Mouse (Mus musculus) ES-Bruce4 (cell line): Measurements from ENCODE around the gene Gm16223. TPM values are rescaled to one million over a fixed set of nuclear protein-coding genes. Genes with fewer than 3 reads are reported as not detected.

Experiments
- H3K27ac ChIP-seq: 2 replicates; pipeline ENCODE4 v1.5.1; 2012; ENCODE audit warnings: low read length, inconsistent platforms; ENCODE audit not compliant: insufficient read depth
- H3K27me3 ChIP-seq: 2 replicates; pipeline ENCODE4 v1.6.1; 2012; ENCODE audit warnings: mild to moderate bottlenecking, low read length, inconsistent platforms; ENCODE audit not compliant: control insufficient read depth, poor library complexity, insufficient read depth, severe bottlenecking
- H3K36me3 ChIP-seq: 2 replicates; pipeline ENCODE4 v1.6.1; 2012; ENCODE audit warnings: inconsistent platforms, mild to moderate bottlenecking, low read length, moderate library complexity; ENCODE audit not compliant: control insufficient read depth, poor library complexity, insufficient read depth, severe bottlenecking
- H3K4me1 ChIP-seq: one replicate; pipeline ENCODE4 v1.8.1; 2011; ENCODE audit warnings: low read length; ENCODE audit not compliant: control insufficient read depth, insufficient read depth
- H3K4me3 ChIP-seq: 2 replicates; pipeline ENCODE4 v1.5.1; 2011; ENCODE audit warnings: low read depth, mild to moderate bottlenecking, low read length
- H3K9ac ChIP-seq: 2 replicates; pipeline ENCODE4 v1.6.1; 2012; ENCODE audit warnings: low read depth, mild to moderate bottlenecking, inconsistent platforms; ENCODE audit not compliant: poor library complexity, severe bottlenecking
- H3K9me3 ChIP-seq: replicated peaks from 2 replicates; pipeline ENCODE4 v1.6.1; 2012; ENCODE audit warnings: mild to moderate bottlenecking, low read length, inconsistent platforms; ENCODE audit not compliant: control insufficient read depth, poor library complexity, insufficient read depth, severe bottlenecking
- CTCF ChIP-seq: IDR thresholded peaks from one replicate; pipeline ENCODE4 v1.8.1; 2011; ENCODE audit warnings: low read depth, low read length
- EP300 ChIP-seq: IDR thresholded peaks from 2 replicates; pipeline ENCODE4 v1.6.1; 2011; ENCODE audit warnings: low read depth, low read length; ENCODE audit not compliant: insufficient read depth
- POLR2A ChIP-seq: IDR thresholded peaks from one replicate; pipeline ENCODE4 v1.8.1; 2011; ENCODE audit warnings: low read length; ENCODE audit not compliant: insufficient read depth
- polyA plus RNA-seq: library from polyadenylated mRNA; stranded (reverse); fragments of >200 nt; gene quantifications from 2 replicates; pipeline ENCODE4 v1.2.4, GENCODE M21; 2011; ENCODE audit warnings: low read depth; ENCODE audit not compliant: missing spikeins, insufficient read depth, insufficient read length

Gene Gm16223
- polyA plus RNA-seq, 1 experiment = not detected

DNA sequence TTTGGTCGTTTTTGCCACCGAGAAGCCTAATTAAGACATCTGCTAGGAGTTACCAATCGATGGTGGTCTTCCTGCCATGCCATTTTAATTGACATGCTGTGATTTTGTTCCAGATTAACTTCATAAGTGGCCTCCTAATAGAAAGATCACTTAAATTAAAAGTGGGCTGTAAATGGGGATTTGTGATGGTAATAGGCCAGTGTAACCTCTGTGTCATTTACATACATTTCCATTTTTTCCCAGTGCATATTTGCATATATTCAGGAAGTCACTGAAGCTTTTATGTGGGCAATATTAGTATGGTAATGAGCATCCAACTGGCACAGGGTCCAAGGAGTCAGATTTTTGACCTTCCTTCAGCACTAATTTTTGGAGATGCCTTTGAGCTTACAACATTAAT is 130.7 kb downstream of the Gm16223 start:
- TF ChIP-seq CTCF (no peak), POLR2A (no peak), EP300 (no peak)
- H3K36me3 ChIP-seq = no peaks in the 10 kb centered on the region

DNA sequence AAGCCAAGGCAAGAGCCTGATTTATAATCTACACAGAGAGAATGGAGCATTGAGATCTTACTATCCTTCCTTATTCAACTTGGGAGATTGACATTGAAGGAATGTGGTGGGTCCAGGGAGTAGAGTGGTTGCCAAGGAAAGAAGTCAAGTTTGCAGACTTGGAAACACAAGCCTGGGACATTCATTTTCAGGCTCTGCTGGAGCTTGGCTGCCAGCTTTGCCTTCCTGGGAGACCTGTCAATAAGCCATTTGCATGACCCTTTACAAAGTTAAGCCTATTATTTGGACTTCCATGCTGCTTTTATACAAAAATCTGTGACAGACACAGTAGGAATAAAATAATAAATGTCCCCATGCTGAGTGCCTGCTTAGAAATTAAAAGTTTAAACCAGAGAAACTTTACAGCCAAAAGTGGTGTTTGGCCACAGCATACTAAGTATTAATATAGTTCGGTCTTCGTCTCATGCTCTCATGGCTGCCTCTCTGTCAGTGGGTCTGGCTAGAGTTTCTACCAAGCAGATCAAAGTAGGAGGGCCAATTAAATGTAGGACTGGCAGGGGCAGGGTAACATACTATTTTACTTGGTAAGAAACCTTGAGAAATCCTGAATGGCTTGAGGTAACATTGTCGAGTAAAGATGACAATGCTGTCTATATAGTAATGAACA is 139.8 kb downstream of the Gm16223 start:
- H3K36me3 ChIP-seq = no peaks in the 10 kb centered on the region
- TF ChIP-seq EP300 = no peak
- no peak for TF ChIP-seq CTCF
- no peak for TF ChIP-seq POLR2A
- H3K4me1 ChIP-seq = no peaks in the 10 kb centered on the region
- H3K9me3 ChIP-seq = no peaks in the 10 kb centered on the region
- H3K4me3 ChIP-seq = no peak overlapping the region
- no peak overlapping the region for H3K27ac ChIP-seq
- no peaks in the 10 kb centered on the region for H3K27me3 ChIP-seq
- H3K9ac ChIP-seq = no peak overlapping the region

More for the DNA sequence above, 130.7 kb downstream of the Gm16223 start:
- no peak overlapping the region for H3K4me3 ChIP-seq
- H3K27me3 ChIP-seq = no peaks in the 10 kb centered on the region
- no peaks in the 10 kb centered on the region for H3K4me1 ChIP-seq
- no peaks in the 10 kb centered on the region for H3K9me3 ChIP-seq
- H3K9ac ChIP-seq = no peak overlapping the region
- H3K27ac ChIP-seq = no peak overlapping the region

DNA sequence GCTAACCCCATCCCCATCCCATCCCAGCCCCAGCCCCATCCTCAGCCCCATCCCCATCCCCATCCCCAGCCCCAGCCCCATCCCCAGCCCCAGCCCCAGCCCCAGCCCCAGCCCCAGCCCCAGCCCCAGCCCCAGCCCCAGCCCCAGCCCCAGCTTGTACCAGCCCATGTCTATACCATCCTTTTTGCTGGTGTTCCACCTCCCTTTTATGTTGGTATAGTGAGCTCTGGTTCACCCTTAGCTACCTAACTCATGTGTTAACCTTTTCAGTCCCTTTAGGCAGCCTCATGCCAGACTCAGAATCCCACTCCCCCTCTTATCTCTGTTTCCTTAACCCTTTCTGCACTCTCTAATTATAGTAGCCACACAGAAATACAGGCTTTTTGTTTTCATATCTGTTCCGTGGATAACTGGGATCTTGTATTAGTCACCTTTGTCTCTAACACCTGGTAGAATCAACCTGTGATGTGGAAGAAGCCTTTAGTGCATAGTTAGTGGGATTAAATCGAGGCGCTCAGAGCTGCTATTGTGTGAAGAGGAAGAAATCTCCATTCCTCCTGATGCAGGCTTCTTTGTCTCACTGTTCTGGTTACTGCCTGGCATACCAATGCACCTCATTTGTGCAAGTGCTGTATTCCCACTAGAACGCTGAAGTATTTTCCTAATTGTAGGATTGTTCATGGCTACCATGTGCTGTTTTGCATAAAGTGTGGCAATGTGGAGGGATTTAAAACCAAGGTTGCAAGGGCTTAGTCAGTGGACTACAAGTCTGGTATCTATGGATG is 144.0 kb downstream of the Gm16223 start:
- Histone ChIP-seq H3K27me3 (no peaks in the 10 kb centered on the region), H3K4me1 (no peaks in the 10 kb centered on the region), H3K9ac (no peak overlapping the region), H3K36me3 (no peaks in the 10 kb centered on the region), H3K9me3 (no peaks in the 10 kb centered on the region), H3K27ac (no peak overlapping the region), H3K4me3 (no peak overlapping the region)
- TF ChIP-seq POLR2A (no peak), CTCF (no peak), EP300 (no peak)

DNA sequence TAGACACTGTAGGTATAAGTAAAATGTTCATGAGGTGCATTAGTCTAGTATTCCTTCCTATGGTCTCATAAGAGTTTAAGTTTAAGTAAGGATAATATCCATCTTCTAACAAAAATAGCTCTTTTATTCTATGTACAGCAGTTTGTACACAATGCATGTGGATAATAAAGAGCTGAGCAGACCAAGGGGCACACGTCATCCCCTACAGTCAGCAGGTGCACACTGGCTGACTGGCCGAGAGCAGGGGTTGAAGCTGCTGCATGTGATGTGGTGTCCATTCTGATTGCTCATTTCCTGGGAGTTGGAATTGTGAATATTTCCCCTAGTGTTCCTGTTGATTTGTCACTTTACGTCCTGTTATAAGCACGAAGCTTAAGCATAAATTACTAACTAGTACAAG is 144.6 kb downstream of the Gm16223 start:
- H3K9me3 ChIP-seq = no peaks in the 10 kb centered on the region
- no peak overlapping the region for H3K9ac ChIP-seq
- H3K4me1 ChIP-seq = no peaks in the 10 kb centered on the region
- H3K4me3 ChIP-seq = no peak overlapping the region
- TF ChIP-seq CTCF (no peak), EP300 (no peak), POLR2A (no peak)
- H3K27ac ChIP-seq = no peak overlapping the region
- no peaks in the 10 kb centered on the region for H3K27me3 ChIP-seq
- H3K36me3 ChIP-seq = no peaks in the 10 kb centered on the region

DNA sequence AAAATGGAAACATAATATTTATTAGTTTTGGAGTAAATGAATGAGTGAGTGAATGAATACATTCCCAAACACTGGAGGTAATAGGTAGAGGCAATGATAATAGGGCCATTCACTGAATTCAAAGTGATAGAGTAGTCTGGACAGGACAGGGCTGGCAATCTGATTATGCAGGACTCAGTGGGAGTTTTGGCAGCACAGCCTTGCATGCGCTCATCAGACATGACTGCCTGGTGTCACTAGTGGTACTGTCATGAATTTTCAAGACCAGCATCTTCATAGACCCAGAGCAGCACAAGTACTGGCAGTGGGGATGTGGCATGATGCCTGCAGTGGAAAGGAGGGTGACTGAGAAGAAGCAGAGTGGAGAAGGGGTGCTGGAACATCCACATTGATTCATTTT is 157.1 kb downstream of the Gm16223 start:
- H3K9me3 ChIP-seq = no peaks in the 10 kb centered on the region
- no peak overlapping the region for H3K9ac ChIP-seq
- no peak for TF ChIP-seq EP300
- no peak for TF ChIP-seq POLR2A
- no peaks in the 10 kb centered on the region for H3K36me3 ChIP-seq
- no peak overlapping the region for H3K4me3 ChIP-seq
- no peak overlapping the region for H3K27ac ChIP-seq
- H3K27me3 ChIP-seq = no peaks in the 10 kb centered on the region
- H3K4me1 ChIP-seq = no peaks in the 10 kb centered on the region

DNA sequence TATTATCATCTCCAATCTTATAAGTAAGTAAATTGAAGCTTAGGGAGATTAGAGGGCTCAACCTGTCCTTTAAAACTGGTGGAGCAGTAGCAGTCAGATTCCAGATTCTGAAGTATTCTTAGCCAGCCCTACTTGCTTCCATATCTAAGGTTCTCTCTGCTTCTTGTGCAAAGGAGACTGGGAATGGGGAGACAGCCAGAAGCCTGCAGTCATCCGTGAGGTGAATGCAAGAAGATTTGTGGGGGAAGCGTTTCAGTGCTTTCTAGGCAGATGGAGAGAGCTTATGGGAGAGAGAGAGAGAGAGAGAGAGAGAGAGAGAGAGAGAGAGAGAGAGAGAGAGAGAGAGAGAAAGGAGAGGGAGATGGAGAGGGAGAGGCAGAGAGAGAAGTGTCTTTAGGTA is 160.9 kb downstream of the Gm16223 start:
- Histone ChIP-seq H3K4me1 (no peaks in the 10 kb centered on the region), H3K36me3 (no peaks in the 10 kb centered on the region)
- TF ChIP-seq EP300 = no peak
- no peak for TF ChIP-seq CTCF
- TF ChIP-seq POLR2A = no peak

More for the DNA sequence above, 160.9 kb downstream of the Gm16223 start:
- Histone ChIP-seq H3K4me3 (no peak overlapping the region), H3K9me3 (no peaks in the 10 kb centered on the region), H3K9ac (no peak overlapping the region), H3K27me3 (no peaks in the 10 kb centered on the region), H3K27ac (no peak overlapping the region)
